14 mouse cellular contexts compared by ENCODE assay signal in genomic region chr13:60615057-60615650, GRCm38 (mm10). TPM values are rescaled to one million over a fixed set of nuclear protein-coding genes. Genes with fewer than 3 reads are reported as not detected.
DNase-seq lines count a peak whose midpoint lies in the region; ATAC-seq and TF ChIP-seq lines count a peak whose summit lies in the region.
"Had no signal": no experiment of that assay in that cellular context is flagged by ENCODE, and none has a peak within 500 bp of the region (broad histone marks: within the 10 kb centered on the region; RNA-seq: fewer than 3 reads in every experiment).

No protein-coding gene starts in this region.

- no peak for TF ChIP-seq CTCF in E14TG2a.4 (conservative IDR thresholded peaks at IDR 0.05; ENCODE audit: low read length)

- H3K36me3 ChIP-seq in hindbrain, embryonic 13.5 days, result peaks cover 22% of the 10 kb centered on the region
- H3K36me3 ChIP-seq in hindbrain, embryonic 10.5 days, result peaks cover 22% of the 10 kb centered on the region
- no peaks in the 10 kb centered on the region for H3K36me3 ChIP-seq in E14TG2a.4 (ENCODE audit: insufficient read depth, low read length)
- H3K36me3 ChIP-seq in limb, embryonic 10.5 days, result no peaks in the 10 kb centered on the region; the same call in 1 of the 2 replicates
- H3K36me3 ChIP-seq: liver, embryonic 15.5 days had no signal

- 0 out of 2 replicates have a peak overlapping the region, but pooled peaks have one; percentile 52 for H3K27ac ChIP-seq in hindbrain, embryonic 13.5 days
- H3K27ac ChIP-seq in hindbrain, embryonic 10.5 days, result no peak overlapping the region
- H3K27ac ChIP-seq in limb, embryonic 10.5 days, result no peak overlapping the region
- H3K27ac ChIP-seq: embryonic facial prominence, embryonic 13.5 days; liver, embryonic 15.5 days had no signal

- H3K4me3 ChIP-seq in hindbrain, embryonic 13.5 days, result no peak overlapping the region
- H3K4me3 ChIP-seq in hindbrain, embryonic 10.5 days, result no peak overlapping the region
- H3K4me3 ChIP-seq in E14TG2a.4 (replicated peaks; ENCODE audit: low read length), result peak overlapping the region; percentile 39
- H3K4me3 ChIP-seq in limb, embryonic 10.5 days, result no peak overlapping the region
- H3K4me3 ChIP-seq: embryonic facial prominence, embryonic 13.5 days; liver, embryonic 15.5 days had no signal

- WGBS in hindbrain, embryonic 13.5 days, result 70% methylated on average over 15 of the region's 15 CpGs
- 60% methylated on average over 15 of the region's 15 CpGs for WGBS in hindbrain, embryonic 10.5 days
- WGBS in limb, embryonic 10.5 days, result 64% methylated on average over 15 of the region's 15 CpGs

- DNase-seq in hindbrain, embryonic 10.5 days (ENCODE audit: low spot score), result no peak
- peak; percentile 35 to 50 for DNase-seq in lung, adult 18-20 months
- no peak for DNase-seq in lung, postnatal 25 days (ENCODE audit: low spot score)
- no peak for DNase-seq in limb, embryonic 10.5 days (ENCODE audit: low spot score)
- DNase-seq: cerebellum, adult 9-10 months; gastrocnemius, postnatal 36 days; heart, postnatal 14 days; thymus, postnatal 36 days had no signal

- H3K4me1 ChIP-seq in hindbrain, embryonic 13.5 days (replicated peaks), result peaks cover 66% of the 10 kb centered on the region
- peaks cover 69% of the 10 kb centered on the region for H3K4me1 ChIP-seq in hindbrain, embryonic 10.5 days (replicated peaks)
- peaks cover 95% of the 10 kb centered on the region for H3K4me1 ChIP-seq in E14TG2a.4 (replicated peaks; ENCODE audit: low read depth, low read length)
- peaks cover 63% of the 10 kb centered on the region for H3K4me1 ChIP-seq in limb, embryonic 10.5 days

- H3K9ac ChIP-seq in hindbrain, embryonic 13.5 days, result no peak overlapping the region
- H3K9ac ChIP-seq: embryonic facial prominence, embryonic 13.5 days; liver, embryonic 15.5 days had no signal

- no peak for ATAC-seq in hindbrain, embryonic 13.5 days (ENCODE audit: low FRiP score)
- peak; percentile 43 to 48; a peak in 2 of 4 replicates for ATAC-seq in hematopoietic stem cell, adult 5-6 weeks (replicated peaks in 1 of 2; ENCODE audit: insufficient read depth in 1 of 2, low FRiP score in 2 of 2, low TSS enrichment in 1 of 2, low read depth in 1 of 2, poor library complexity in 2 of 2, severe bottlenecking in 2 of 2)

- H3K9me3 ChIP-seq in hindbrain, embryonic 13.5 days, result no peaks in the 10 kb centered on the region
- H3K9me3 ChIP-seq in hindbrain, embryonic 10.5 days, result no peaks in the 10 kb centered on the region
- no peaks in the 10 kb centered on the region for H3K9me3 ChIP-seq in E14TG2a.4 (ENCODE audit: low read length)
- H3K9me3 ChIP-seq in limb, embryonic 10.5 days (replicated peaks), result no peaks in the 10 kb centered on the region
- H3K9me3 ChIP-seq: embryonic facial prominence, embryonic 13.5 days; liver, embryonic 15.5 days had no signal

- no peaks in the 10 kb centered on the region for H3K27me3 ChIP-seq in hindbrain, embryonic 13.5 days
- H3K27me3 ChIP-seq in hindbrain, embryonic 10.5 days (ENCODE audit: insufficient read depth, poor library complexity, severe bottlenecking), result no peaks in the 10 kb centered on the region
- H3K27me3 ChIP-seq in E14TG2a.4 (ENCODE audit: insufficient read depth, low read length), result peaks cover 14% of the 10 kb centered on the region; the same call in 1 of the 2 replicates
- no peaks in the 10 kb centered on the region for H3K27me3 ChIP-seq in limb, embryonic 10.5 days (ENCODE audit: low read depth, poor library complexity, severe bottlenecking)
- H3K27me3 ChIP-seq: embryonic facial prominence, embryonic 13.5 days; liver, embryonic 15.5 days had no signal

- H3K4me2 ChIP-seq in hindbrain, embryonic 13.5 days, result no peak overlapping the region
- H3K4me2 ChIP-seq: embryonic facial prominence, embryonic 13.5 days; heart, embryonic 11.5 days; liver, embryonic 15.5 days had no signal

RNA-seq across cellular contexts. Expression of gene Dapk1, which starts 13.4 kb away (rescaled TPM):
- 36.9 and 37.9 TPM in 2 replicates for polyA plus RNA-seq in hindbrain, embryonic 13.5 days (2015; fragmentation: Nextera tagmentation; extraction: Ambion mirVana)
- 19.8 and 23.6 TPM in 2 replicates for polyA plus RNA-seq in hindbrain, embryonic 10.5 days (2016; fragmentation: Nextera tagmentation; extraction: Ambion mirVana)
- total RNA-seq in hematopoietic stem cell, adult 5-6 weeks (2017), result 7.6 and 12.0 TPM in 2 replicates
- 15.7 and 18.5 TPM in 2 replicates for polyA plus RNA-seq in limb, embryonic 10.5 days (2016; fragmentation: Nextera tagmentation; extraction: Ambion mirVana)

Comparison
In these comparisons a context has a peak if more than half of its experiments do, and no peak if none do; other contexts are left out.
1. DNase-seq: peak in lung, adult 18-20 months (2 of 2); none in hindbrain, embryonic 10.5 days (single experiment), lung, postnatal 25 days (single experiment) and limb, embryonic 10.5 days (single experiment).